Mouse (Mus musculus) heart, adult 2 months (tissue): ENCODE results near the gene Psmc3ip. TPM values are rescaled to one million over a fixed set of nuclear protein-coding genes. Genes with fewer than 3 reads are reported as not detected.

Experiments used
- DNase-seq, 2 experiments: peaks; one replicate each; pipeline ENCODE4 v3.0.0; 2021
- H3K27ac ChIP-seq: fragments of 200-600 bp; 2 replicates; pipeline ENCODE4 v1.8.1; 2022
- H3K27me3 ChIP-seq: fragments of 200-500 bp; 2 replicates; pipeline ENCODE4 v1.6.1; 2012; ENCODE audit warnings: mild to moderate bottlenecking, low read length, inconsistent platforms, mixed read lengths; ENCODE audit not compliant: control insufficient read depth, insufficient read depth
- H3K36me3 ChIP-seq: fragments of 200-500 bp; 2 replicates; pipeline ENCODE4 v1.6.1; 2012; ENCODE audit warnings: low read length, inconsistent platforms; ENCODE audit not compliant: control insufficient read depth, insufficient read depth
- H3K4me1 ChIP-seq: fragments of 200-500 bp; 2 replicates; pipeline ENCODE4 v1.6.1; 2011; ENCODE audit warnings: low read length; ENCODE audit not compliant: control insufficient read depth, insufficient read depth
- H3K4me3 ChIP-seq: fragments of 200-600 bp; 2 replicates; pipeline ENCODE4 v1.8.1; 2022
- H3K79me2 ChIP-seq: fragments of 200-500 bp; replicated peaks from 2 replicates; pipeline ENCODE4 v1.6.1; 2012; ENCODE audit warnings: mild to moderate bottlenecking, inconsistent platforms, low read length, moderate library complexity, mixed read lengths; ENCODE audit not compliant: control insufficient read depth, insufficient read depth
- H3K9ac ChIP-seq: fragments of 200-500 bp; 2 replicates; pipeline ENCODE4 v1.6.1; 2012; ENCODE audit warnings: low read depth, mild to moderate bottlenecking, control low read depth, inconsistent platforms, low read length, mixed read lengths
- CTCF ChIP-seq: fragments of 200-600 bp; IDR thresholded peaks from 2 replicates; pipeline ENCODE4 v1.8.1; 2022; ENCODE audit warnings: antibody characterized with exemption, mild to moderate bottlenecking, moderate library complexity
- EP300 ChIP-seq: fragments of 200-500 bp; IDR thresholded peaks from 2 replicates; pipeline ENCODE4 v1.6.1; 2011; ENCODE audit warnings: low read depth, low read length, control low read depth; ENCODE audit not compliant: insufficient read depth
- POLR2A ChIP-seq: fragments of 200-500 bp; IDR thresholded peaks from 2 replicates; pipeline ENCODE4 v1.6.1; 2011; ENCODE audit warnings: mild to moderate bottlenecking, low read depth, low read length, control low read depth; ENCODE audit not compliant: insufficient read depth
- WGBS: fragments of 180-500 bp; shearing (Covaris S2); methylation state at CpG from one replicate; pipeline ENCODE4 v1.1.7; 2018; 5-methylcytosine and 5-hydroxymethylcytosine counted together
- intact Hi-C: fragments of 180-260 bp; cut with DNase I; formaldehyde crosslinking; loops from one replicate; pipeline ENCODE4 v1.15.1; 2025
- polyA plus RNA-seq: library from polyadenylated mRNA; depleted of rRNA; stranded (reverse); fragments of >200 nt; gene quantifications from 2 replicates; pipeline ENCODE4 v1.2.3, GENCODE M21; 2012
- total RNA-seq, 2 experiments: library from RNA; stranded (reverse); gene quantifications; 2 replicates each; pipeline ENCODE4 v1.2.3; 2021

Gene Psmc3ip
- total and polyA plus RNA-seq, 3 experiments, result 1.1 to 2.7 (median 1.6) TPM

DNA sequence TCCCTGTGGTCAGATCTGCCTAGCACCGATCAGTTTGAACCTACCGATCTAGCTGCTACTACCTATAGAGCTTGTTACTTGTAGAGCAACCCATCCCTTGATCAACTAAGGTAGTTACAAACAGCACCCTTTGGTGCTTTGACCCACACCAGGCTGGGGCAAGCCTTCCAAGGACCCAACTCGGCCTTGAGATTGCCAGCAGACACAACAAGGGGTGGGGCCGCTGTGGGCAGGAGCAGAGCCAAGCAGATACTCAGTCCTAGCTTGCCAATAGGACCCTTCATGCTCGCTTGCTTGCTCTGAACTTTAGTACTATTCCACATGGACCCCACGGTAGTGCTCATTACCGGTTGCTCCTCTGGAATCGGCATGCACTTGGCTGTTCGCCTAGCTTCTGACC lies 17.1 kb downstream of the Psmc3ip start, which contains the start of gene Hsd17b1:
Gene Hsd17b1 (plus strand): TSS at position 291 of the 400 bp plus-strand sequence.
- peaks cover 4% of the 10 kb centered on the region for H3K4me1 ChIP-seq
- no peak within 1 kb of the TSS for H3K27ac ChIP-seq
- H3K36me3 ChIP-seq, result no peaks in the 10 kb centered on the region
- 77% methylated on average over 9 of the region's 9 CpGs for WGBS
- intact Hi-C loops, result no loop called here
- H3K79me2 ChIP-seq, result no peaks in the 10 kb centered on the region
- TF ChIP-seq CTCF (no peak), POLR2A (no peak), EP300 (no peak)
- H3K27me3 ChIP-seq, result peaks cover 2% of the 10 kb centered on the region; the same call in 1 of the 2 replicates
- no peak within 1 kb of the TSS for H3K9ac ChIP-seq
- DNase-seq, result no peak
- no peak within 1 kb of the TSS for H3K4me3 ChIP-seq

DNA sequence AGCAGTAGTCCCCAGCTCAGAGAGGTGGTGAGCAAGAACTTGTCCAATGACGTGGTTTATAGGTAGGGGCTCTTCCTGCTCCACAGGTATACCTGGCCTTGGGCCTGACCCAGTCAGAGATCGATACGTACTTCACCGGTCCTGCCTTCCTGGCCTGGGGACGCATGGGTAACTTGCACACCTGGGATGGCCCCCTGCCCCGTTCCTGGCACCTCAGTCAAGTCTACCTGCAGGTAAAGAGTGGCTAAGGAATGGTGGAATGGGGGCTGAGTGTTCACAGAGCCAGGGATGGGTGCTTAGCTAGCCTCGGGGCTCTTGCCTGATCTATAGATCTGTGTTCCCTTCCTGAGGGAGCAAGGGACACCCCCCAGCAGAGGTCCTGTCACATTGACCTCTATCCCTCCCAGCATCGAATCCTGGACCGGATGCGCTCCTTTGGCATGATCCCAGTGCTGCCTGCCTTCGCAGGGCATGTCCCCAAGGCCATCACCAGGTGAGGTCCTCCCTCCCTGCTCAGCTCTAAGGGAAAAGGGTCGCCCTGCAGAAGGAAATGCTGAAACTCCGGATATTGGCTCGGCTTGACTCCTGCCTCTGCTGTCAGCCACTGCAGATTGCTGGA lies 23.3 kb downstream of the Psmc3ip start:
- no peaks in the 10 kb centered on the region for H3K27me3 ChIP-seq
- no peaks in the 10 kb centered on the region for H3K79me2 ChIP-seq
- H3K36me3 ChIP-seq, result no peaks in the 10 kb centered on the region
- H3K4me3 ChIP-seq, result no peak overlapping the region
- WGBS, result 79% methylated on average over 14 of the region's 14 CpGs
- DNase-seq, result no peak
- H3K4me1 ChIP-seq, result peaks cover 2% of the 10 kb centered on the region
- intact Hi-C loops, result no loop called here
- TF ChIP-seq CTCF (no peak), POLR2A (no peak), EP300 (no peak)
- H3K27ac ChIP-seq, result no peak overlapping the region
- H3K9ac ChIP-seq, result no peak overlapping the region

GRCm38 (mm10) chr11:101070987-101071386 lies 24.2 kb downstream of the Psmc3ip start:
- no peaks in the 10 kb centered on the region for H3K79me2 ChIP-seq
- 70% methylated on average over 6 of the region's 6 CpGs for WGBS
- no peak for DNase-seq
- TF ChIP-seq CTCF, result no peak
- no peak for TF ChIP-seq EP300
- no peak for TF ChIP-seq POLR2A
- no peak overlapping the region for H3K9ac ChIP-seq
- H3K4me1 ChIP-seq, result peaks cover 3% of the 10 kb centered on the region
- intact Hi-C loops, result no loop called here
- no peaks in the 10 kb centered on the region for H3K27me3 ChIP-seq
- no peaks in the 10 kb centered on the region for H3K36me3 ChIP-seq
- H3K4me3 ChIP-seq, result no peak overlapping the region
- no peak overlapping the region for H3K27ac ChIP-seq

- intact Hi-C loops, result no loop called here
- under 1% methylated on average over 36 of the region's 36 CpGs for WGBS
- H3K27ac ChIP-seq, result peak overlapping the region; percentile 70
Observed at GRCm38 (mm10) chr11:101070189-101070527, 25.1 kb downstream of the Psmc3ip start.

DNA sequence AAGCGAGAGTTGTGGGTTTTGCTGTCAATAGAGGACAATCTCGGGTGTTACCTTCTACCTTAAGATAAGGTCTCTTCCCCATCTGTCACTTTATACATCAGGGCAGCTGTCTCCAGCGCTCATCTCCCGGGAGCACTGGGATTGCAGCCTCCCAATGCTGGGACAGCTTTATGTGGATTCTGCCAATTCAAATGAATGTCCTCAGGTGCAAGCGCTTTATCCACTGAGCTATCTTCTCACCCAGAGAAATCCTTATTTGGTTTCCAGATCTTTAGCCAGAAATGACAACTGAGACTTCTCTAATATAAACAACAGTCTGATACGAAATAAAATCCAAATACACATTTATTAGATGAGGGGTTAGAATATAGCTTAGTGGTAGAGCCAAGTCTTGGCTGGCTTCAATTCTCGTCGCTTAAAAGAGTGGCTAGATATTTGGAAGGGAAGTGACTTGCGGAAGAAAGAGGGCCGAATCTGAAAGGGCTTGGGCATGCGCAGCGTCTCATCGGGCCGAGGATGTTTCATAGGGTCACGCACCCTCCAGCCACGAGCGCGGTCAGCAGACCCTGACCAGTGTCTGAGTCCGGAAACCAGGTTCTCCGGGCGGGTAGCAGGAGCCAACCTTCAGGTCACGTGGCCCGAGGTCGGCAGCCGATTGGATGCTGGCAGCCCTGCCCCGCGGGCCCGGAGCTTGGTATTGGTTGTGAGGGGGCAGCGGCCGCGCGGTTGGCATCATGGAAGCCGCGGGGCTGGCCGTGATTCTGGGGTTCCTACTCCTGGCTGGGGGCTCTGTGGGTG lies 25.6 kb downstream of the Psmc3ip start, which contains the start of gene Naglu:
Gene Naglu (plus strand): TSS at position 622 of the 798 bp plus-strand sequence.
- no peak for TF ChIP-seq CTCF
- TF ChIP-seq POLR2A, result peak; percentile 85
- TF ChIP-seq EP300, result peak; percentile 83
- intact Hi-C loops, result loop anchor here (10.0 kb wide), 2 partner anchors 345 to 495 kb away; partner anchors contain the start of gene Cnp
- Histone ChIP-seq H3K27ac (peak within 1 kb of the TSS; percentile 70), H3K27me3 (no peaks in the 10 kb centered on the region), H3K36me3 (peaks cover under 1% of the 10 kb centered on the region; the same call in 1 of the 2 replicates), H3K4me3 (peak within 1 kb of the TSS; percentile 84), H3K9ac (peak within 1 kb of the TSS; percentile 92), H3K4me1 (peaks cover 3% of the 10 kb centered on the region), H3K79me2 (no peaks in the 10 kb centered on the region)
- WGBS, result 5% methylated on average over 35 of the region's 35 CpGs
- peak; percentile 95 to 97 for DNase-seq

More at GRCm38 (mm10) chr11:101070189-101070527, 25.1 kb downstream of the Psmc3ip start:
- Histone ChIP-seq H3K4me1 (peaks cover 3% of the 10 kb centered on the region), H3K79me2 (no peaks in the 10 kb centered on the region), H3K9ac (peak overlapping the region; percentile 92), H3K4me3 (peak overlapping the region; percentile 84), H3K27me3 (no peaks in the 10 kb centered on the region), H3K36me3 (no peaks in the 10 kb centered on the region)
- no peak for TF ChIP-seq EP300
- no peak for DNase-seq
